Mouse (Mus musculus) heart, postnatal 0 days (tissue): ENCODE results near the gene Lyz2.

Experiments used
- CTCF ChIP-seq: IDR thresholded peaks from 2 replicates; pipeline ENCODE4 v1.5.1; 2016; ENCODE audit warnings: antibody characterized with exemption, control low read depth, low read depth
- EP300 ChIP-seq: IDR thresholded peaks from 2 replicates; pipeline ENCODE4 v1.6.1; 2016; ENCODE audit warnings: antibody characterized with exemption, low read depth

- TF ChIP-seq CTCF (no peak), EP300 (no peak)
Measured at GRCm38 (mm10) chr10:117286366-117286970, 4.3 kb upstream of the Lyz2 start.
